Comparison of ENCODE assay signal across 7 mouse cellular contexts in the genomic region with DNA sequence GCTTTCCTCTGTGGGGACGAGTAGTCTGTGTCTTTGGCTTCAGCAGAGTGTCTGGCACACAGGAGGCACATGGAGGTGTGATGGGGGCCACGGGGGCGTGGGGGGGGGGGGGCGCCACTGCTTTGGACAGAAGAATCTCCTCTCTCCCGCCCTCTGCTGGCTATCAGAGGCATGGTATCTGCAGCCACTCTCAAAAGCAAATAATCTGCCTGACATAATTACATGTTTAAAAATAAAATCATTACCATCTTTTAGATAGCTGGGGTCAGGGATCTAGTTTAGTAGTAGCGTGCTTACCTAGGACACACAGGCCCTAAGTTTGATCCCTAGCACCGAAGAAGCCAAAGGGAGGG.
DNase-seq lines count a peak whose midpoint lies in the region; ATAC-seq and TF ChIP-seq lines count a peak whose summit lies in the region.

No protein-coding gene starts in this region.

- H3K36me3 ChIP-seq in hindbrain, embryonic 10.5 days, result peaks cover 4% of the 10 kb centered on the region; the same call in 1 of the 2 replicates

- WGBS in hindbrain, embryonic 10.5 days, result 19% methylated on average over 6 of the region's 7 CpGs

- H3K4me3 ChIP-seq in left cerebral cortex, adult 2 months, result no peak overlapping the region
- H3K4me3 ChIP-seq in hindbrain, embryonic 10.5 days, result no peak overlapping the region

- no peaks in the 10 kb centered on the region for H3K9me3 ChIP-seq in hindbrain, embryonic 10.5 days

- TF ChIP-seq CTCF in left cerebral cortex, adult 2 months (IDR thresholded peaks at IDR 0.05), result peak; percentile 64

- intact Hi-C loops in left cerebral cortex, adult 2 months (cut with DNase I), result loop anchor here (5.0 to 10.0 kb wide), 2 partner anchors 85 to 357 kb away; no protein-coding TSS in a partner anchor

- H3K27me3 ChIP-seq in hindbrain, embryonic 10.5 days (ENCODE audit: insufficient read depth, poor library complexity, severe bottlenecking), result no peaks in the 10 kb centered on the region

- DNase-seq in left cerebral cortex, adult 2 months (ENCODE audit: extremely low spot score in 1 of 2, low spot score in 2 of 2), result no peak
- no peak for DNase-seq in left cerebral cortex, adult 11 months (ENCODE audit: low spot score)
- DNase-seq in embryo, embryonic 9.5 days (ENCODE audit: extremely low spot score), result peak; percentile 36
- peak; percentile 48 for DNase-seq in hindbrain, embryonic 10.5 days (ENCODE audit: low spot score)
- DNase-seq in lung, postnatal 14 days, result peak; percentile 42
- DNase-seq in layer of hippocampus, postnatal 36 days, result no peak

- H3K27ac ChIP-seq in left cerebral cortex, adult 2 months, result no peak overlapping the region
- H3K27ac ChIP-seq in hindbrain, embryonic 10.5 days, result 0 out of 2 replicates have a peak overlapping the region, but pooled peaks have one; percentile 45

- no peak for ATAC-seq in frontal cortex, adult (ENCODE audit: low TSS enrichment)

- H3K4me1 ChIP-seq in hindbrain, embryonic 10.5 days (replicated peaks), result peaks cover 47% of the 10 kb centered on the region

Comparison
In these comparisons a context has a peak if more than half of its experiments do, and no peak if none do; other contexts are left out.
1. DNase-seq: peak in embryo, embryonic 9.5 days (single experiment), hindbrain, embryonic 10.5 days (single experiment) and lung, postnatal 14 days (single experiment); none in left cerebral cortex, adult 2 months (0 of 2), left cerebral cortex, adult 11 months (single experiment) and layer of hippocampus, postnatal 36 days (0 of 2).